Mouse (Mus musculus) spleen, adult 2 months (tissue): ENCODE measurements around the gene Tmem230.

Experiments used
- CTCF ChIP-seq: fragments of 200-500 bp; IDR thresholded peaks from 2 replicates; pipeline ENCODE4 v1.5.1; 2011; ENCODE audit warnings: mild to moderate bottlenecking, inconsistent platforms; ENCODE audit not compliant: insufficient read depth, insufficient read length, insufficient replicate concordance; ENCODE audit errors: extremely low read depth
- POLR2A ChIP-seq: fragments of 200-500 bp; IDR thresholded peaks from 2 replicates; pipeline ENCODE4 v1.6.1; 2011; ENCODE audit warnings: low read depth, low read length, inconsistent platforms

DNA sequence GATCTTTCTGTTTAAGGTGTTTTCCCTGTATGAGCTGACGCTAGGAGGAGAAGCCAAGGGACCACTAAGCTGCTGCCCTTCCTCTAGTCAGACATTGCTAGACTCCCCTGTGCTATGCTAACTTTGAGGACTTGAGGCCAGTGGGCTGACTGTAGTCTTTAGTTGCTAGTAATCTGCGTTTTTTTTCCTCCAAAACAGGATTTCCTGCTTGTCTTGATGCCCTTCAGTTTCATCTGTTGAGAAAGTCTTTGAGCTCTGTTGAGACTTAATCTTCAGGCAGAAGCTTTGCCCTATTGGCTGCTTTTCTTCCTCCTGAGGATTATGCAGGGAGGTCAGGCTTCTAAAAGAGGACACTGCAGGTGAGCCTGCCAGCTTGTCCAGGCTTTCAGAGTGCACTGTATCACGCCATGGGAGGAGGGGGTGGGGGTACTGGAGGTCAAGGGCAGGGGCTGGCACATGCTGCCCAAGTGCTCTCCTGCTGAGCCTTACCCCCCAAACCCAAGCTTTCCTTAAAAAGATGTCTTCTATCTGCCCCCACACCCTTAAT, 31.8 kb upstream of the Tmem230 start:
- TF ChIP-seq CTCF (no peak), POLR2A (no peak)
